Mouse (Mus musculus): ENCODE data around the gene Capn13. TPM values are rescaled to one million over a fixed set of nuclear protein-coding genes. Genes with fewer than 3 reads are reported as not detected.

Gene Capn13
- polyA plus RNA-seq, 1 experiment from 2014 or later, result not detected

DNA sequence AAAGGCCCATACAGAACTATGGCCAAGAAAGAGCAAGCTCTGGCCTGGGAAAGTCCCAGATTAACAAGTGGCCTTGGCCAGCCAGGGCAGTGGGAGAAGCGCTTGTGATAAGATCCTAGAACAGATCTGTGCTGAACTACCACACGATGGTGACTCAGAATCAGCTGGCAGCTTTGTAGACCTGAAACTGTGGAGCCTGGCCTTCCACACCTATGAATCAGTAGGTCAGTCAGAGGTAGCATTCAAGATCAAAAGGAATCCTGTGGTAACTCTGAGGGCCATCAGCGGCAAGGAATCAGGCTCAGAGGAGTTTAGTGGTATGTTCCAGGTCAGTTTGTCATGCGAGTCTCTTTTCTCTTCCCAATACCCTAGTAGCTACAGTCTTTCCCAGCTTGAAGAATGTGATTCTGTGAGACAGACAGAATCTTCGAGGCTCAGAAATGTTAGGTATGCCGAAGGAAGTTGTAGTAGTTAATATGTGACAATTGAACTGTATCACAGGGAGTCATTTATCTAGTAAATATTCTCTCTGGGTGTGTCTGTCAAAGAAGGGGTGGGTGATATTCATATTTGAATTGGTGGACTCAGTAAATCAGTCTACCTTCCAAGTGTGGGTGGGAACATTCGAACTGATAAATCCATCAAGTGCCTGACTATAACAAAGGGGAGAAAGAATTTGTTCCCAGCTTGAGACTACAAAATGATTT, 22.7 kb downstream of the Capn13 start:
- no peaks in the 10 kb centered on the region for H3K36me3 ChIP-seq (ENCODE audit: control insufficient read depth, insufficient read depth, low read length)
- no peaks in the 10 kb centered on the region for H3K27me3 ChIP-seq (replicated peaks; ENCODE audit: control insufficient read depth, insufficient read depth, low read length)
- 90% methylated on average over 7 of the region's 7 CpGs for WGBS
- H3K4me1 ChIP-seq (ENCODE audit: control insufficient read depth, insufficient read depth, low read length), result no peaks in the 10 kb centered on the region
- no peak overlapping the region for H3K4me2 ChIP-seq (ENCODE audit: low read length)
- no peak overlapping the region for H3K9ac ChIP-seq (ENCODE audit: low read length)
- ATAC-seq (no peak), DNase-seq (ENCODE audit: low spot score) (no peak)
- no peak overlapping the region for H3K27ac ChIP-seq (ENCODE audit: low read depth, low read length)
- H3K4me3 ChIP-seq (ENCODE audit: low read depth, low read length), result no peak overlapping the region
- no peaks in the 10 kb centered on the region for H3K9me3 ChIP-seq (replicated peaks; ENCODE audit: control insufficient read depth, low read length)

DNA sequence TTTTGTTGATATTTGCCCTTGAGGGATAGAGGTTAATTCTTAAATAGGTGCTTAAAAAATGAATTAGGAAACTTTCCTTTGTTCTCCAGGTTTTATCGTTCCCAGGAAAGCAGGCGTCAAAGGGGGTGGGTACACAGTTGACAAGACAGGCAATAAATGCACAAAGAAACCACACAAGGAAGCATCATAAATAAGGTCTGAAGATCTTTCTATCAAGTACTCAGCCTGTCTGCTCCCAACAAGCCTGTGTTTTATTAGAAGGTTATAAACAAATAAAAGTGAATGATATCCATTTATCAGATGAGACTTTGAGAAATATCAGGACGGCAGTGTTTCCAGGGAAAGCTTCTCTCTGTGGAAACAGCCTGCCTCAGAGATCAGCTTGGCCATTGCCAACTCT, 33.3 kb downstream of the Capn13 start:
- no peak overlapping the region for H3K27ac ChIP-seq (ENCODE audit: low read depth, low read length)
- H3K4me3 ChIP-seq (ENCODE audit: low read depth, low read length), result no peak overlapping the region
- H3K27me3 ChIP-seq (replicated peaks; ENCODE audit: control insufficient read depth, insufficient read depth, low read length), result no peaks in the 10 kb centered on the region
- H3K4me2 ChIP-seq (ENCODE audit: low read length), result no peak overlapping the region
- H3K9ac ChIP-seq (ENCODE audit: low read length), result no peak overlapping the region
- ATAC-seq (no peak), DNase-seq (ENCODE audit: low spot score) (no peak)
- 86% methylated on average over 3 of the region's 3 CpGs for WGBS
- H3K9me3 ChIP-seq (replicated peaks; ENCODE audit: control insufficient read depth, low read length), result no peaks in the 10 kb centered on the region
- H3K36me3 ChIP-seq (ENCODE audit: control insufficient read depth, insufficient read depth, low read length), result no peaks in the 10 kb centered on the region
- no peaks in the 10 kb centered on the region for H3K4me1 ChIP-seq (ENCODE audit: control insufficient read depth, insufficient read depth, low read length)

DNA sequence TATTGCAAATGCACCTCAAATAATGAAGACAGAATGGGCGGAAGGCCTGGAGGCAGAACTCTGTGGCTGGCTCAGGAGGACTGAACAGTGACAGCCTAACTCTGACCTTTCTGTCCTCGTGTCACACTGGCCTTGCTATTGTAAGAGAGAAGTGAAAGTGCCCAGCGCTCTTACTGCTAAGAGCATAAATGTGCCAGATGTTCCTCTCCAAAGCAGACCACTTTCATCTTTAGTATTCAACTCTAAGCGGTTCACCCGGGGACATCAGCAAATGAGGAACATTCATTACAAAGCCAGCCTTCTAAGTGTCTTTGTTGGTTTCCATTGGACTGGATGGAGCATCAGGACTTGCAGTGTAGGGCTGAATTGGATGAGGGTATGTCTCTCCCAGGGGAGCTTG, 39.6 kb downstream of the Capn13 start:
- Histone ChIP-seq H3K36me3 (ENCODE audit: control insufficient read depth, insufficient read depth, low read length) (no peaks in the 10 kb centered on the region), H3K4me3 (ENCODE audit: low read depth, low read length) (no peak overlapping the region), H3K4me1 (ENCODE audit: control insufficient read depth, insufficient read depth, low read length) (no peaks in the 10 kb centered on the region), H3K9me3 (replicated peaks; ENCODE audit: control insufficient read depth, low read length) (no peaks in the 10 kb centered on the region), H3K27me3 (replicated peaks; ENCODE audit: control insufficient read depth, insufficient read depth, low read length) (no peaks in the 10 kb centered on the region), H3K9ac (ENCODE audit: low read length) (no peak overlapping the region), H3K27ac (ENCODE audit: low read depth, low read length) (no peak overlapping the region), H3K4me2 (ENCODE audit: low read length) (no peak overlapping the region)
- WGBS, result 72% methylated on average over 5 of the region's 5 CpGs
- ATAC-seq (no peak), DNase-seq (ENCODE audit: low spot score) (no peak)

DNA sequence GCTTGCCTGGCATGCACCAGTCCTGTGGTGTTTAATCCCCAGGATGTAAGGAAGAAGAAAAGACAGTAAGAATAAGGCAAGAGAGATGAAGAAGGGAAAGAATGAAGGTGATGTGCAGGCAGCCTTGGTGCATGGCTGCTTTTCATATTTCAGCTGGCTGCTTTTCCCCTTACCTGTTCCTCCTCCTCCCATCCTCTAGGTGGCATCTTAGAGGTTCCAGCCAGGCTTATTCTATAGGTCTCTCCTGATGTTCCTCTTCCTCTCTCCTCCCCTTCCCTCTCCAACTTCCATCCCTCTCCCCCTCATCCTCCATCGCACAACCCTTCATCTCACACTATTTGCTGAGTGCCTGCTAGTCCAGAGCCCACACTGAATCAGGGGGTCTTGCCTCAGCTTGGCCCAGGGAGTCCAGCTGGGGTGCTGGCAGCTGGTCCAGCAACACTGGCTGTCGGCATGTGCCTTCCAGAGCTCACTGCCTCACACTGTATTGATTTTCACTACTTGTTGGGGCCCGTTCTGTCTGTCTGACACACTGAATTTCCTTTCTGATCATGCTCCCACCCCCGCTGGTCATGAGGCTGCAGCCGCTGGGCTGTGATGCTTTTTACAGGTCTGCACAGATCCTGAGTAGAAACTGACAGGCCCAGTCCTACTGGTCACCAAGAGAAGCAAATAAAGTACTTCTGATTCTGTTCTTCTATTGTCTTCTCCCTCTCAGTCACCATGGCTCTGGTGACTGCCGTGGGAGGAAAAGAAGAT, 56.9 kb downstream of the Capn13 start:
- Histone ChIP-seq H3K36me3 (ENCODE audit: control insufficient read depth, insufficient read depth, low read length) (no peaks in the 10 kb centered on the region), H3K27me3 (replicated peaks; ENCODE audit: control insufficient read depth, insufficient read depth, low read length) (no peaks in the 10 kb centered on the region), H3K4me1 (ENCODE audit: control insufficient read depth, insufficient read depth, low read length) (no peaks in the 10 kb centered on the region), H3K9me3 (replicated peaks; ENCODE audit: control insufficient read depth, low read length) (no peaks in the 10 kb centered on the region), H3K9ac (ENCODE audit: low read length) (no peak overlapping the region), H3K4me3 (ENCODE audit: low read depth, low read length) (no peak overlapping the region), H3K27ac (ENCODE audit: low read depth, low read length) (no peak overlapping the region), H3K4me2 (ENCODE audit: low read length) (no peak overlapping the region)
- WGBS, result 92% methylated on average over 6 of the region's 6 CpGs
- DNase-seq (ENCODE audit: low spot score) (no peak), ATAC-seq (no peak)

DNA sequence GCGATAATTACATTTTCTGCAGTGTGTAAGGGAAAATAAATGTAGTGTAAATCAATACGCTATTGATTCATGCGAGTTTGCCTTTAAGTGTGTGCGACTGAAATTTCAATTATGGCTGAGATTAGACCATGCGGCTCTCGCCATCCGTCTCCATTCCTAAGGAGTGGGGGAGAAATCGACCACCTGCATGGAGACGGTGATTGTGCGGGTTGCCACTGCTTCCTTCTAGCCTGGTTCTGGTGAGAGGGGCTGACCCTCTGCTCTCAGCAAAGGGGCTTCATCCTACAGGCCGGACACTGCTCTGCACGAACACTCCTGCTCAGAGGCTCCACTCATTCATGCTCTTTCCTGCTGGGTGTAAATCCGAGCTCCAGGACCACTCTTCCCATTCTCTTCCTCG, 58.0 kb downstream of the Capn13 start:
- DNase-seq (ENCODE audit: low spot score), result no peak
- ATAC-seq, result no peak
- H3K4me3 ChIP-seq (ENCODE audit: low read depth, low read length), result no peak overlapping the region
- no peaks in the 10 kb centered on the region for H3K36me3 ChIP-seq (ENCODE audit: control insufficient read depth, insufficient read depth, low read length)
- H3K9me3 ChIP-seq (replicated peaks; ENCODE audit: control insufficient read depth, low read length), result no peaks in the 10 kb centered on the region
- no peaks in the 10 kb centered on the region for H3K27me3 ChIP-seq (replicated peaks; ENCODE audit: control insufficient read depth, insufficient read depth, low read length)
- no peak overlapping the region for H3K9ac ChIP-seq (ENCODE audit: low read length)
- H3K4me1 ChIP-seq (ENCODE audit: control insufficient read depth, insufficient read depth, low read length), result no peaks in the 10 kb centered on the region
- WGBS, result 74% methylated on average over 14 of the region's 14 CpGs
- H3K4me2 ChIP-seq (ENCODE audit: low read length), result no peak overlapping the region
- H3K27ac ChIP-seq (ENCODE audit: low read depth, low read length), result no peak overlapping the region

DNA sequence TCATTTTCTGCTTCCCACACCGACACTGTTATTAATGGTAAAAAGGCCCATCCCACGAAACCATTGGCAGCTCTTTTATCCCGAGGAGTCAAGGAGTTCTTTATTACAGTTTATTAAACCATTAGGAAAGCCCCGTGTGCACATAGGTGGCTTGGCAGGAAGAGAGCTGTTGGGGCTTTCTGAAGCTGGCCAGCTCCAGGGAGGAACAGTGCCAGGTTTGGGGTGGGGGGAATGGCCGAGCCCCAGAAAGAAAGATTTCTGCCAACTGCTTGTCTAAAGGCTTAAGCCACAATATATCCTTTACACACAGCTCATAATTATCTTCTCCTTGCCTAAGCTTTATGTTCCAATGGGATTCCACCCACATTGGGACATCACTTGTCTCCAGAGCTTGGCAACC, 71.6 kb downstream of the Capn13 start:
- no peak for ATAC-seq
- H3K4me3 ChIP-seq (ENCODE audit: low read depth, low read length), result no peak overlapping the region
- H3K27me3 ChIP-seq (replicated peaks; ENCODE audit: control insufficient read depth, insufficient read depth, low read length), result no peaks in the 10 kb centered on the region
- no peaks in the 10 kb centered on the region for H3K9me3 ChIP-seq (replicated peaks; ENCODE audit: control insufficient read depth, low read length)
- no peaks in the 10 kb centered on the region for H3K36me3 ChIP-seq (ENCODE audit: control insufficient read depth, insufficient read depth, low read length)
- no peaks in the 10 kb centered on the region for H3K4me1 ChIP-seq (ENCODE audit: control insufficient read depth, insufficient read depth, low read length)
- 56% methylated on average over 5 of the region's 5 CpGs for WGBS
- H3K4me2 ChIP-seq (ENCODE audit: low read length), result no peak overlapping the region
- no peak overlapping the region for H3K9ac ChIP-seq (ENCODE audit: low read length)
- DNase-seq (ENCODE audit: low spot score), result peak; percentile 27
- no peak overlapping the region for H3K27ac ChIP-seq (ENCODE audit: low read depth, low read length)

DNA sequence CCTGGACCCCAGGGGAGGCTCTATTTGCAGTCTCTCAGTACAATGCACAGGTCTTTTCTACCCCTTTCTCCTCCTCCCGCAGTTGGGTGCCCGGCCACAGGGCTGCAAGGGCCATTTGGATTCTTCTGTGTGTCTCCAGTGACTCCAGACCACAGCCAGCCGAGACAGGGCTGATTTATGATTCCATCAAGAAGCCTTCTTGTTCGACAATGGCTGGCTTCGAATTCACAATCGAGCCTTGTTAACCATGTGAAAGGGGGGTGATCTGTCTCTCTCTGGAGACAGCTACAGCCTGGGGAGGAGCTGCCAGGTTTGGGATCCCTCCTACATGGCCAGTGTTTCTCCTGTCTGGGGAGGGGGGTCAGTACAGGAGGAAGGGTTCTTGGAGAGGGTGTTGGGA, 75.4 kb downstream of the Capn13 start:
- no peak overlapping the region for H3K4me2 ChIP-seq (ENCODE audit: low read length)
- H3K4me1 ChIP-seq (ENCODE audit: control insufficient read depth, insufficient read depth, low read length), result no peaks in the 10 kb centered on the region
- H3K9me3 ChIP-seq (replicated peaks; ENCODE audit: control insufficient read depth, low read length), result no peaks in the 10 kb centered on the region
- no peak overlapping the region for H3K4me3 ChIP-seq (ENCODE audit: low read depth, low read length)
- no peaks in the 10 kb centered on the region for H3K27me3 ChIP-seq (replicated peaks; ENCODE audit: control insufficient read depth, insufficient read depth, low read length)
- DNase-seq (ENCODE audit: low spot score) (no peak), ATAC-seq (no peak)
- no peak overlapping the region for H3K9ac ChIP-seq (ENCODE audit: low read length)
- WGBS, result 40% methylated on average over 6 of the region's 6 CpGs
- H3K27ac ChIP-seq (ENCODE audit: low read depth, low read length), result no peak overlapping the region
- no peaks in the 10 kb centered on the region for H3K36me3 ChIP-seq (ENCODE audit: control insufficient read depth, insufficient read depth, low read length)

DNA sequence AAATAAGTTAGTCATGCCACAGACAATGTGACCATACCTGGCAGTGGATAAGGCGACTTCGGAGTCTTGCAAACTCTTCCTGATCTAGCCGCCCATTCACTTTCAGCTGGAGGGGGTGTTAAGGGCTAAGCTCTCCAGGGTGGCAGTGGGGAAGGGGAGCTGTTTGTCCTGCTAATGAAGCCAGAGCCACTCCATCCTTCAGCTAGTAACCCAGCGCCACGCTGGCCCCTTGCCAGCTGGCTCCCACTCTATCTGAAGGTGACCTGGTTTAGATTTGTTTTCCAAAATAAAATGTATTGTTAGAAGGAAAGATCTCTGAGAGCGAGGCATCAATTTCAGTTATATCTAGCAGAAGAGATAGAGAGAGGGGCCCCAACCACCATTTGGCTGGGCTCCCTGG, 75.9 kb downstream of the Capn13 start:
- Histone ChIP-seq H3K27ac (ENCODE audit: low read depth, low read length) (no peak overlapping the region), H3K4me3 (ENCODE audit: low read depth, low read length) (no peak overlapping the region), H3K27me3 (replicated peaks; ENCODE audit: control insufficient read depth, insufficient read depth, low read length) (no peaks in the 10 kb centered on the region), H3K9me3 (replicated peaks; ENCODE audit: control insufficient read depth, low read length) (no peaks in the 10 kb centered on the region), H3K9ac (ENCODE audit: low read length) (no peak overlapping the region), H3K4me1 (ENCODE audit: control insufficient read depth, insufficient read depth, low read length) (no peaks in the 10 kb centered on the region), H3K36me3 (ENCODE audit: control insufficient read depth, insufficient read depth, low read length) (no peaks in the 10 kb centered on the region), H3K4me2 (ENCODE audit: low read length) (no peak overlapping the region)
- DNase-seq (ENCODE audit: low spot score), result no peak
- WGBS, result 49% methylated on average over 6 of the region's 6 CpGs
- ATAC-seq, result no peak

DNA sequence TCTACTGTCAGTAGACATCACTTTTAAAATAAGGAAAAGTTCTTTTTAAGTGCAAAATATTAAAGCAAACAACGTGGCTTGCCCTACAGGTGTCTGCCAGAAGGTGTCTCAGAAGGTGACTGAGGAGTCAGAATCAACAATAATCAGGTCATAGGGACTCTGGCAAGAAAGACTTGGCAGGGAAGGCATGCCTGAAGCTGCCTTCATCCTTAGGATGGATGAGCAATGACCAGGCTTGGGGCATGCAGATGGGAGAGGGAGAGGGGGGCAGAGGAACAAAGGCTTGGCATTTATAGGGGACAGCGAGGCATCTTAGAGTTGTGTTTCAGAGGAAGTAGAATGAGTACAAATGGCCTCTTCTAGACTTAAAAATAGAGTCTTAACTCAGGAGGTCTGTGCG, 76.7 kb downstream of the Capn13 start:
- ATAC-seq (no peak), DNase-seq (ENCODE audit: low spot score) (no peak)
- no peak overlapping the region for H3K4me3 ChIP-seq (ENCODE audit: low read depth, low read length)
- H3K9ac ChIP-seq (ENCODE audit: low read length), result no peak overlapping the region
- H3K27me3 ChIP-seq (replicated peaks; ENCODE audit: control insufficient read depth, insufficient read depth, low read length), result no peaks in the 10 kb centered on the region
- H3K4me2 ChIP-seq (ENCODE audit: low read length), result no peak overlapping the region
- H3K9me3 ChIP-seq (replicated peaks; ENCODE audit: control insufficient read depth, low read length), result no peaks in the 10 kb centered on the region
- H3K36me3 ChIP-seq (ENCODE audit: control insufficient read depth, insufficient read depth, low read length), result no peaks in the 10 kb centered on the region
- WGBS, result 86% methylated on average over 3 of the region's 3 CpGs
- H3K4me1 ChIP-seq (ENCODE audit: control insufficient read depth, insufficient read depth, low read length), result no peaks in the 10 kb centered on the region
- no peak overlapping the region for H3K27ac ChIP-seq (ENCODE audit: low read depth, low read length)

Measured in forebrain, embryonic 14.5 days (tissue).